Mouse (Mus musculus) thymus, adult 2 months (tissue): Measurements from ENCODE around the gene Gria2. TPM values are rescaled to one million over a fixed set of nuclear protein-coding genes. Genes with fewer than 3 reads are reported as not detected.

Experiments used
- DNase-seq: peaks from one replicate; pipeline ENCODE4 v3.0.0; 2021
- H3K27ac ChIP-seq: fragments of 200-500 bp; 2 replicates; pipeline ENCODE4 v1.5.1; 2012; ENCODE audit warnings: low read length, control low read depth; ENCODE audit not compliant: control insufficient read depth, insufficient read depth
- H3K27me3 ChIP-seq: fragments of 200-500 bp; 2 replicates; pipeline ENCODE4 v1.6.1; 2012; ENCODE audit warnings: mild to moderate bottlenecking, low read length, moderate library complexity, mixed read lengths; ENCODE audit not compliant: control insufficient read depth, insufficient read depth
- H3K36me3 ChIP-seq: fragments of 200-500 bp; 2 replicates; pipeline ENCODE4 v1.6.1; 2012; ENCODE audit warnings: mild to moderate bottlenecking, low read length, moderate library complexity; ENCODE audit not compliant: control insufficient read depth, insufficient read depth
- H3K4me1 ChIP-seq: fragments of 200-500 bp; replicated peaks from 2 replicates; pipeline ENCODE4 v1.6.1; 2012; ENCODE audit warnings: low read length; ENCODE audit not compliant: control insufficient read depth, insufficient read depth
- H3K4me3 ChIP-seq: fragments of 200-500 bp; 2 replicates; pipeline ENCODE4 v1.5.1; 2012; ENCODE audit warnings: mild to moderate bottlenecking, low read length, control low read depth, moderate library complexity; ENCODE audit not compliant: control insufficient read depth, insufficient read depth
- CTCF ChIP-seq: fragments of 200-500 bp; IDR thresholded peaks from 2 replicates; pipeline ENCODE4 v1.5.1; 2012; ENCODE audit warnings: mild to moderate bottlenecking, control low read depth, low read length, moderate library complexity, borderline replicate concordance; ENCODE audit not compliant: control insufficient read depth, poor library complexity, insufficient read depth; ENCODE audit errors: extremely low read depth
- POLR2A ChIP-seq: fragments of 200-500 bp; IDR thresholded peaks from 2 replicates; pipeline ENCODE4 v1.6.1; 2012; ENCODE audit warnings: mild to moderate bottlenecking, low read length, control low read depth, moderate library complexity; ENCODE audit not compliant: control insufficient read depth, poor library complexity, insufficient read depth; ENCODE audit errors: extremely low read depth
- WGBS: fragments of 180-500 bp; shearing (Covaris S2); methylation state at CpG from one replicate; pipeline ENCODE4 v1.1.7; 2018; 5-methylcytosine and 5-hydroxymethylcytosine counted together
- polyA plus RNA-seq: library from polyadenylated mRNA; depleted of rRNA; stranded (reverse); fragments of >200 nt; gene quantifications from 2 replicates; pipeline ENCODE4 v1.2.3, GENCODE M21; 2012

The Gria2 gene
- polyA plus RNA-seq, 1 experiment = 0.28 TPM

GRCm38 (mm10) chr3:80781144-80781530 is 21.5 kb downstream of the Gria2 start:
- Histone ChIP-seq H3K36me3 (no peaks in the 10 kb centered on the region), H3K4me3 (no peak overlapping the region), H3K4me1 (no peaks in the 10 kb centered on the region), H3K27me3 (no peaks in the 10 kb centered on the region), H3K27ac (no peak overlapping the region)
- TF ChIP-seq POLR2A (no peak), CTCF (no peak)
- DNase-seq = no peak

- Histone ChIP-seq H3K27me3 (no peaks in the 10 kb centered on the region), H3K27ac (no peak overlapping the region), H3K36me3 (no peaks in the 10 kb centered on the region), H3K4me1 (no peaks in the 10 kb centered on the region), H3K4me3 (no peak overlapping the region)
- 96% methylated on average over 4 of the region's 4 CpGs for WGBS
- TF ChIP-seq POLR2A (no peak), CTCF (no peak)
- DNase-seq = no peak
These were observed 22.1 kb downstream of the Gria2 start for GRCm38 (mm10) chr3:80780383-80781143.

GRCm38 (mm10) chr3:80776628-80777027 is 26.0 kb downstream of the Gria2 start:
- Histone ChIP-seq H3K27ac (no peak overlapping the region), H3K4me1 (no peaks in the 10 kb centered on the region), H3K36me3 (no peaks in the 10 kb centered on the region), H3K4me3 (no peak overlapping the region), H3K27me3 (no peaks in the 10 kb centered on the region)
- 96% methylated on average over 2 of the region's 2 CpGs for WGBS
- DNase-seq = no peak
- TF ChIP-seq POLR2A (no peak), CTCF (no peak)

GRCm38 (mm10) chr3:80775971-80776370 is 26.7 kb downstream of the Gria2 start:
- TF ChIP-seq POLR2A = no peak
- TF ChIP-seq CTCF = no peak
- Histone ChIP-seq H3K27ac (no peak overlapping the region), H3K4me3 (no peak overlapping the region), H3K27me3 (no peaks in the 10 kb centered on the region), H3K4me1 (no peaks in the 10 kb centered on the region), H3K36me3 (no peaks in the 10 kb centered on the region)
- 95% methylated on average over 4 of the region's 4 CpGs for WGBS
- DNase-seq = no peak

GRCm38 (mm10) chr3:80774005-80774764 is 28.4 kb downstream of the Gria2 start:
- no peak overlapping the region for H3K27ac ChIP-seq
- H3K27me3 ChIP-seq = no peaks in the 10 kb centered on the region
- H3K36me3 ChIP-seq = no peaks in the 10 kb centered on the region
- no peak for TF ChIP-seq CTCF
- no peak for TF ChIP-seq POLR2A
- DNase-seq = no peak
- no peaks in the 10 kb centered on the region for H3K4me1 ChIP-seq
- WGBS = 92% methylated on average over 4 of the region's 4 CpGs
- H3K4me3 ChIP-seq = no peak overlapping the region

GRCm38 (mm10) chr3:80773232-80773631 is 29.4 kb downstream of the Gria2 start:
- no peak for DNase-seq
- Histone ChIP-seq H3K36me3 (no peaks in the 10 kb centered on the region), H3K4me1 (no peaks in the 10 kb centered on the region), H3K27ac (no peak overlapping the region), H3K4me3 (no peak overlapping the region), H3K27me3 (no peaks in the 10 kb centered on the region)
- TF ChIP-seq CTCF (no peak), POLR2A (no peak)
- WGBS = 79% methylated on average over 4 of the region's 4 CpGs
